Mouse (Mus musculus): ENCODE data around the gene Ccdc124.

The Ccdc124 gene

DNA sequence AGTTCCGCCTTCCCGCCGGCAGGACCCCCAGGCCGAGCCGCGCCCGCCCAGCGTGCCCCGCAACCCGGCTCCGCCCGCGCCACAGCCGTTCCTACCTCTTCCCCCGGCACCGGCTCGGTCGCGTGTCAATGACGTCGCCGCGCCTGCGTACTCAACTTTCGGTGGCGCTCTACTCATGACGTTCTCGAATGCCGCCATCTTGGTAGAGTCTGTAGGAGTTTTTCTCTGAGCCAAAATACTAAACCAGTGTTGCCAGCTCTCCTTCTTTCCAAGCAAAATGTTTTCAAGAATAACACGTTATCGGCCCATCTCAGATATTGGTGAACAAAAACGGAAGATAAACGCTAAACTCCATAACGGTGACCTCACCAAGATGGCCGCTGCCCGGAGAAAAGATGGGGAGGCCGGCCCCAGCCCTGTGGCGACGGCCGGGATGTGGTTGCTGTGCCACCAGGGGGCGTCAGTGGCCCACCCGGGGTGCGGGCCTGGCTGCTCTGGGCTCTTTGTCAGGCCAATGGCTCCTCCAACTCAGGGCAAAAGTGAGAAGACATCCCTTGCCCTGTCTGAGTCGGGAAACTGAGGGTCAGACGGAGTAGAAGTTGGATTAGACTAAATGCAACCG is at the start of gene Ccdc124:
Ccdc124 (minus strand) TSS at position 572 of the 622 bp plus-strand sequence.
- peak; percentile 96 for DNase-seq (ENCODE audit: extremely low spot score, low spot score)

DNA sequence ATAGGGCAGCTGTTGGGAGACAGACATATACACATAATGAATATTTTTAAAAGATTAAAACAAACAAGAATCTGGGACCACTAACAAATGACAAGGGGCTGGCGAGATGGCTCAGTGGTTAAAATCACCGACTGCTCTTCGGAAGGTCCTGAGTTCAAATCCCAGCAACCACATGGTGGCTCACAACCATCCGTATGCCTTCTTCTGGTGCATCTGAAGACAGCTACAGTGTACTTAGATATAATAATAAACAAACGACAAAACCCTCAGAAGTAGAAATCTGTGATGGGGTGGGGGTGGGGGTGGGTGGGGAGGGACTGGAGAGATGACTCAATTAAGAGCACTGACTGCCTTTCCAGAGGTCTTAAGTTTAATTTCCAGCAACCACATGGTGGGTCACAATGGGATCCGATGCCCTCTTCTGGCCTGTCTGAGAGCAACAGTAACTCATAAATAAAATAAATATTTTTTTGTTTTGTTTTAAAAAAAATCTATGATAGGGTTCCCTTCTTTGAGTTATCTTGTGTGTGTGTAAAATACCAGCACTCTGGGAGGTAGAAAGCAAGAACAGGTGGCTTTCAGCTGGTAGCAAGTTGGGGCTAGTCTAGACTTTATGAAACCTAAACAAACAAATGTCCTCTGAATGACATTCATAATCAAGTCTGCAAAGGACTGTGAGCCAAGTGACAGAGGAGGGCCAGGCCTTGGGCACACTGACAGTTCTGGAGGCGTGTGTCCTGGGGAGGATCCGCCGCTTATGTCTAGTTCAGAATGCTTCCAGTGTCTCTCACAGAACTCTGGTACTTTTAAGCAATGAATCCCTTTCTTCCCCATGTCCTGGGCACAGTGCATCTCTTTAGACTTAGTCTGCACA is 46.6 kb upstream of the Ccdc124 start:
- DNase-seq (ENCODE audit: extremely low spot score, low spot score), result no peak

DNA sequence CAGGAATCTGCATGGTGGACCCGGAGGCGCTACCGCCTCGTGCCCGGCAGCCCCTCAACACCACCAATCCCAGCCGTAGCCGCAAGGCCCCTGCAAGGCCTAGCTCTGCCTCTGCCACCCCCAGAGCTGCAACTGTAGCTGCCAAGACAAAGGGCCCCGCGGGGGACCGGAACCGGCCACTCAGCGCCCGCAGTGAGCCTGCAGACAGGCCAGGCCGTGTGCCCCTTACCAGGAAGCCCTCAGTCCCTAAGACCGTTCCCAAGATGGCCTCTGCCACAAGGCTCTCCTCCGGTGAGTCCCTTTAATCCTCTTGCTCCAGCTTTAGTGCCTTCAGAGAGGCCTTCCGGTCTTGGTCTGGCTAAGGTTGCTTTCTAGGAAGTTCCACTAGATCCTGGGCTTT is 41.0 kb upstream of the Ccdc124 start:
- DNase-seq (ENCODE audit: extremely low spot score, low spot score), result no peak

DNA sequence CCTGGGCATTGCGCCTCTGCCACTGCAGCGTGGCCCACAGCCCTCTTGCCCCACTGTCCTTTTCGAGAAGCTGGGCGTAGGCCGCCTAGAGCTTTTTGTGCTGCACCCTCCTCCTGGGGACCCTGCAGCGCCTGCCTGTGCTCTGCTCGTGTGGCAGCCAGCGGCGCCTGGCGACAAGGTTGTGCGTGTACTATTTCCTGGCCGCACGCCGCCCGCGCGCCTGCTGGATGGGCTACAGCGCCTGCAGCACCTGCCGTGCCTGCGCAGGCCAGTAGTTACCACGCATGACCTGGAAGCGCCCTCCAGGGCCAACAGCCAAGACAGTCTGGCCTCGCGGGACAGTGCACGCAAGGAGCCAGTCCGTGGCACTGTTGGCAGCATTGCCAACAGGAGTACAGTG is 39.8 kb upstream of the Ccdc124 start:
- DNase-seq (ENCODE audit: extremely low spot score, low spot score), result no peak

DNA sequence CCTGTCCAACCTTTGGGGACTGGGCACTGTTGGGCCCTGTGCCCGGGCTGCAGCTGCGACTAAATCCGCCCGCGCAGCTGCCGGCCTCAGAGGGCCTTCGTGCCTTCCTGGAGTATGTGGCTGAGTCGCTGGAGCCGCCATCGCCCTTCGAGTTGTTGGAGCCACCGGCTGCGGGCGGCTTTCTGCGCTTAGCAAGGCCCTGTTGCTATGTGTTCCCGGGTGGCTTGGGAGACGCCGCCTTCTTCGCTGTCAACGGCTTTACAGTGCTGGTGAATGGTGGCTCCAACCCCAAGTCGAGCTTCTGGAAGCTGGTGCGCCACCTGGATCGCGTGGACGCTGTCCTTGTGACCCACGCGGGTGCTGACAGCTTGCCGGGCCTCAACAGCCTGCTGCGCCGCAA is 39.2 kb upstream of the Ccdc124 start:
- no peak for DNase-seq (ENCODE audit: extremely low spot score, low spot score)

DNA sequence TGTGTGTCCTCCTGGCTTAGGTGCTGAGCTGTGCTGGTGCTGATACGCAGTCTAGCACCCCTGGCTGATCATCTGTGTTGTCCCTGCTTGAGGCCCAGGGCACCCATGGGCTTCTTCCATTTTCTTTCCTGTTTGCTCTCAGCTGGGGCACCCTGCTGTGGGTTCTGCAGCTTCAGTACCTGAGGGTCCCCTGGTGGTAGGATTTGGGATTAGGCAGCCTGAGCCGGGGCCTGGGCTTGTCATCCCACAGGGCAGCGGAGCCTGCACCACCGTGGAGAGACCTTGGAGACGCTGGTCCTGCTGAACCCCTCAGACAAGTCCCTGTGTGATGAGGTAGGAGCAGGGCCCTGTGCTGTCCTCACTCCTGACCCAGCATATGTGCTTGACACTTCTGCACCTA is 37.9 kb upstream of the Ccdc124 start:
- DNase-seq (ENCODE audit: extremely low spot score, low spot score), result no peak

DNA sequence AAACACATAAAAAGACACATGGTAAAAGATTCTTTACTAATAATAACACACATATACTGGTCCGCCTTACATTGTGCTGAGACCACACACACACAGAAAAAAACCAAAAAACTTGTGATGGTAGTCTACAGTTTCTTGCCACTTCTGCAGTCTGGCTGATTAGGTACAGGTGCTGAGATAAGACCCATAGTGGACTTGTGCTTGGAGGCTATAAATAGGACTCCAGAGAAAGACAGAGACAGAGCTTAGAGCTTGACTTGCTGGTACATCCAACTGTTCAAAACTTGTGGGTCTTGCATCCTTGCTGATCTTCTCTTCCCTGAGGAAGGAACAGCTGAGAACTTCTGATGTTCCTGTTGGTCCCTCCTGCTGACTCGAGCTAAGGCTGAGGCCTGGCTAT is 33.8 kb upstream of the Ccdc124 start:
- no peak for DNase-seq (ENCODE audit: extremely low spot score, low spot score)

DNA sequence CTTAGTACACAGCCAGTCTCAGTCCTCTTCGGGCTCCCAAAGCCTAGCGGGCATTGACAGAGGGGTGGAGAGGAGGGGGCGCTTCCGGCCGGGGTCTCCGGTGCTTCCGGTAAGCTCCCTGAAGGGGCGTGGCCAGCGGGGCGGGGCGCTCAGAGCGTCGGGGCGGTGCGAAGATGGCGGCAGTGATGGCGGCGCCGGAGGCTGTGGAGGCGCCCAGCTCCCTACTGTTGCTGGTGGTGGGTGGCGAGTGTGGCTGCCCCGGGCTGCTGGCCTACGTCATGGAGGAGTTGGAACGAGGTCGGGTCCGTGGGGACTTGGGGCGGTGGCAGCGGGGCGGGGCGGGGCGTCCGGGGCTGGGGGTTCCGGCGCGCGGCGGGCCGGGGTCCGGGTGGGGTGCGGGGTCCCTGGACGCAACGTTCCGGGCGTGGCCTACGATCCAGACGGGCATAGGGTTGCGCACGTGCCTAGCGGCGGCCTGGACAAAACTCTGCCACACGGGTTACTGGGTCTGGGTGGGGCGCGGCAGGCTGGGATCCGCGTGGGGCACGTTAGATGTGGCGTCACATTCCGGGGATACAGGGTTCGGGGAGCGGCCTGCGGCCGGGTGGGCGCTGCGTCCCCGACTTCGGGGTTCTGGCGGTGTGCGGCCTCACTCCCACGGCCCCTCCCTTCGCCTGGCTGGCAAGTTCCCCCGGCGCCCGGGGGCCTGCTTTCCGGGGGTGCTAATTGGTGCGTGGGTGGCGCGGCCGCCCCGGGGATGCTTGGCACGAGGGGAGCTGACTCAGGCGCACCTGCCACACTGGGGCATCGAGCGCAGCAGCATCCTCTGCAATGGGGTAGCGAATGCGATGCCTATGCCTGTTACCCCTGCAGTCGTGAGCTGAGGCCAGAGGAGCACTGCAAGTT is 32.3 kb upstream of the Ccdc124 start, which contains the start of gene Map1s:
Map1s (plus strand) TSS at position 102 of the 906 bp plus-strand sequence.
- peak; percentile 93 for DNase-seq (ENCODE audit: extremely low spot score, low spot score)

DNA sequence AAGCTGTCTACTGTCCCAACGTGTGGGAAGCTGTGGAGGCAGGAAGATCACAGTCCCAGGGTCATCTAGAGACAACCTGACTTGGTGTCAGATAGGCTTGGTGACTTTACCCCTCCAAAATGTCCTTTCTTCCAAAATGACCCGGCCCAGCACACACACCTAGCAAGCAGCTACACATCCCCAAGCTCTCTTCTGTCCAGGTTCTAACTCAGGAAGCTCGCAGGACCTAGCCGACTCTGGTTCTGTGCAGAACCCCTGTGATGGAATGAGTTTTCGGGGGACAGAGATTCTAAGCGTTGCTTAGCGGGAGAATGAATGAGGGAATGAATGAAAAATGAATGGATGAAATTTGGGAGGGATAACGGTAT is 31.7 kb upstream of the Ccdc124 start:
- no peak for DNase-seq (ENCODE audit: extremely low spot score, low spot score)

DNA sequence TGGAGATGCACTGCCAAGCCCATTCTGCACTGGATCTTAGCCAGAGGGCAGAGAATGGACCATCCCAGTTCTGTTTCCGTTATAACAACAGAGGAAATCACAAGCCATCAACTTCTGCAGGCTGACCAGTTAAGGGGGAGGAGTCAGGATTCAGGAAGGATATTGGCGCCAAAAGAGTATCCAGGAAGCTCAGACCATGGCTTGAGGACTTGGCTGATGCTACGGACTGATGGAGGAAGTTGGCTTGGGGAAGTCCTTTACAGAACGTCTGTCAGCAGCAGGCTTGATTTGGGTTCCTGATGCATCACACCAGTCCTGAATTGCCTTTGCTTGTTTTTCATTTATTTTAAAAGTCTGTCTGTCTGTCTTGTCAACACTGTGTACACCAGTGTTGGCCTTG is 30.8 kb upstream of the Ccdc124 start:
- DNase-seq (ENCODE audit: extremely low spot score, low spot score), result no peak

DNA sequence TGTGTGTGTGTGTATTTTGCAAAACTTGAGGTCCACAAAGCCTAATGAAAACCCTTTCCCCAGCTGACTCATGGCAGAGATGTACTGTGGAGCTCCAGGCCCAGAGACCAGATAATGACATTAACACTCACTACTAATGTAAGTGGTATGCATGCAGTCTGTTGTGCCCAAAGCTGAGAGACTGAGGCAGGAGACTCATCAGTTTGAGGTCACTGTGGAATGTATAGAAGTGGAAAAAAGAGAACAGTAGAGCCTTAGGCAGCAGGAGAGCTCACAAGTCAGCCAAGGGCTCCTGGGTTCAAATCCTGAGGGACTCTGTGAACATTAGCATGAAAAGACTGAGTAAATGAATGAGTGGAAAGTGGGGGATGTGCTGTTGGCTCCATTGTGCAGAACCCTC is 29.8 kb upstream of the Ccdc124 start:
- no peak for DNase-seq (ENCODE audit: extremely low spot score, low spot score)

DNA sequence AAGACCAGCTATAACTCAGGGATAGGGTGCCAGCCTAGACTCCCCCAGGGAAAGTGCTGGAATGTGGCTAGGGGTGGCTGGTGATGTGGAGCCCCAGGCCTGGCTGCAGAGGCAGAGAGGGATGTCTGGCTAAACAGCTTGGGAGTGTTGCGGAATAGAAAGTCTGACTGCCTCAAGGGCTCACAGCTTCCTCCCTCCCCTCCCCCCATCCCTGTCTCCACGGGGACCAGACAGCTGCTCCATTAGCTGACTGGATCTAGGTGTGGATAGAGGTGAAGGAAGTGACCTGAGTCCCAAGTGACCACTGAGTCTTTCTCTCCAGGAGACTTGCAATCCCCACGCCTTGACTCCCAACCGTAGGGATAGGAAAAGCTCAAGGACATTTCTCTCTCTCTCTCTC is 29.4 kb upstream of the Ccdc124 start:
- no peak for DNase-seq (ENCODE audit: extremely low spot score, low spot score)

DNA sequence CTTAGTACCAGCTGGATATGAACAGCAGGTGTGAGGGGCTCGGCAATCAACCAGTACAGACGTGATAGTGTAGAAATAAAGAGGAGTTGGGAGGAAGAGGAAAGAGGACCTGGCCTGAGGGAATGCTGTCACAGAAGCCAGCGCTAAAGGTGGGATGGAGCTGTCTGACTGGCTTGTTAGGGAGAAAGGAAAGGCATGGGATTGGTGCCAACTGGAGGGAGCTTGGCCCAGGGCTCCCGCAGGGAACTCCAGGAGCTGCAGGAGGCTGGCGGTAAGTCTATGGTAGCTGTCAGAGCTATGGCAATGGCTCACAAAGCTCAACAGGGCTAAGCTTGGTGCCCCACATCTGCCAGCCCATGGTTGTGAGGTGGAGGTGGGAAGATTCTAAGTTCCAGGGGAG is 28.5 kb upstream of the Ccdc124 start:
- no peak for DNase-seq (ENCODE audit: extremely low spot score, low spot score)

DNA sequence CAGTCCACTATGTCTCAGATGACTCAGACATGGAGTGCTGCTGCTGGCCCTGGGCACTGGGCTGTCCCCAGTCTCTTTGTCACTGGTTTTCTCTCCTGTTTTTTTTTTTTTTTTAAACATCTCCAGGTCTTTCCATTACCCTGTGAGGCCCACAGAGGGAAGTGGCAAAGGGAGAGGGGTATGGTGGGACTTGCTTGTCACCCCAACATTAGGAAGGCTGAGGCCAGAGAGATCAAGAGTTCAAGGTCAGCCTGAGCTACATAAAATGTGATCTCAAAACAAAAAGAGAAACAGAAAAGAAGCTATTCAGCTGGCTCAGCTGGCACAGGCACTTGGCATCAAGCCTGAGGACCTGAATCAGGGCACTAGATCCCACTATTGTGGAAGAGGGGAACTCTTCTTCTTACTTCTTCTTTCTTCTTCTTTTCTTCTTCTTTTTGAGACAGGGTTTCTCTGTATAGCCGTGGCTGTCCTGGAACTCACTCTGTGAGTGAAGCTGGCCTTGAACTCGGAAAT is 27.2 kb upstream of the Ccdc124 start:
- DNase-seq (ENCODE audit: extremely low spot score, low spot score), result no peak

DNA sequence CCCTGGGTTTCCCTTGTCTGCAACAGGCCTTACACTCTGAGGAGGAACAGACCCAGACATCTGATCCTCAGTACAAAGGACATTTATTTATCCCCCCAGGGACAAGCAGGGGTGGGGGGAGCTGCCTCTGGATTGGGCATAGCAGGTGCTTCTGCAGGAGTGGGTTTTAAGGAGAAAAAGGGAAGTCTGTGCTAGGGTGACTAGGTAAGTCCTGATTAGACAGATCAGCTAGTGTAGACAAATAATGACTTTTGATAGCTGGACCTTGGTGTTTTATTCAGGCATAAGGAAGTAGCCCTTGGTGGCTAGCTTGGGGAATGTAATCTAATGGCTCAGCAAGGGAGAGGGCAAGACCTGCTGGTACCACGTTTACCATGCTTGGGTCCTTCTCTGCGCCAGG is 25.5 kb upstream of the Ccdc124 start:
- no peak for DNase-seq (ENCODE audit: extremely low spot score, low spot score)

DNA sequence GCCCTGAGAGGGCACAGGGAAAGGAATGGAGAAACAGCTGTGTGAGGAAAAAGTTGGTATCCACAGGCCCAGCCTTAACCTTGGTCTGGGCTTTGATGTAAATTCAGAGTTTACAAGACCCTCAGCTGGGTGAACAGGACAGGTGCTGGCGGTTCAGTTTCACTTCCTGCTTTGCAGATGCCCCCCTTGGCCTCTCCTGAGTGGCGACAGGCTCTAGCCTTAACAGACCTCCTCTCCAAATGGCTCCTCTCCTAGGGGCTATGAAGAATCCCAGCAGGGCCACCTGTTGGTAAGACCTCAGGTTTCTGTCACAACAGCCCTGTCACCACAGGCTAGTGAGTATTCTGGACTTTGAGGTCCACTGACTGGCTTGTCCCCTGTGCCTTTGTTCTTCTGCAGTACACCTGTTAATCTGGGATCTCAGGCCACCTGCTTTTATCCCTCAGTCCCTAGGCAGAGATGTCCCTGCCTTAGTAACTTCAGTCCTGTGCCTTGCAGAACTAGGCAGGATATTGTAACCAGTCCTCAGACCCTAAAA is 25.0 kb upstream of the Ccdc124 start:
- DNase-seq (ENCODE audit: extremely low spot score, low spot score), result no peak

DNA sequence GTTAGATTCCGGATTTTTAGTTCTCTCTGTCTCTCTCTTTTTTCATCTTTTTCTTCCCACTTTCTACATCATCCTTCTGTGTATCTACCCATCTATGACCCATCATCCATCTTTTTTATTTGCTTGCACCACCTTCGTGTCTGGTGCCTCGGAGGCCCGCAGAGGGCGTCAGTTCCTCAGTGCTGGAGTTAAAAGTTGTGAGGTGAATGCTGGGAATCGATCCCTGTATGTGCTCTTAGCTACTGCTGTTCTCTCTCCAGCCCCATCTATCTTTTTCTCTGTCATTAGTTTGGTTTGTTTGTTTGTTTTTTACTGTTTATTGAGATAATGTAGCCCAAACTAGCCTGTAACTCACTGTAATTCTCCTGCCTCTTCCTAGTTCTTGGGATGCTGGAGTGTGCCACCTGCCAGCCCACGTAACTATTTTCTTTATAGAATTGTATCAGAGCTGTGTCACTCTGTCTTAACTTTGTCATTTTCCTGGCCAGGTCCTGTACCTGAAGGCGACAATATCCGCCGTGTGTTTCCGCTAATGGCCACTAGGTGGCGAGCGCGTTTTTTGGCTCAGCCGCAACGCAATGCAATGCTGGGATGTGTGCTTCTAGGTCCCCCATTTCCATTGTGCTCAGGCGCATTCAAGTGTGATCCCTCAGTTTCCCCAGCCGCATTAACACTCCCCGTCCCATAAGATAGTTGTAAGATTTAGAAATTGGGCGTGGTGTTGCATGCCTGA is 24.1 kb upstream of the Ccdc124 start:
- DNase-seq (ENCODE audit: extremely low spot score, low spot score), result peak; percentile 92

DNA sequence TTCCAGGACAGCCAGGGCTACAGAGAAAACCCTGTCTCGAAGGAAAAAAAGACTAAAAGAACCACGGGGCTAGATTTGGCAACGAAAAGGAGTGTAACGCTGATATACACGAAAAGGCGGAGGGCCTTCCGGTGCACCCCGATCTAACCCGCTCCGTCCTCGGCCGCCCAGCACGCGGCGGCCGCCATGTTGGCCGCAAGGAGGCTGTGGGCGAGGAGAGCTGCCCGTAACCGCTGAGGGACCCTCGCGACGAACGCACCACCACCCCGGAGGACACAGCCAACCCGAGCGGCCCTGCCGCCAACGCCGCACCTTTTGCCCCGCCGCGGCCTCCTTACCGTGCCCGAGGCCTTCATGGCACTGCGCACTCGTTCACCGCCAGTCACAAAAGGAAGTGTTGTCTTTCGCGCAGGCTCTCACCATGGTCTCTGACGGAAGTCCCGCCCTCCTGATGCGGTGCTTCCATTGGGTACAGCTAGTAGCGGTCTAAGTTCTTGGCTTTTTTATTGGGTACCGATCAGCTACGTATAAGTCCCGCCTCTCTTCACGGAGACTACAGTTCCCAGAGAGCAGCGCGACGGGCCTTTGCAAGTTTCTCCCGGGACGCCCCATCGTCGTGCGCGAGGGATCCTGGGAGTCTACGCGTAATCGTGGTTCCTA is 23.4 kb upstream of the Ccdc124 start, which contains the start of gene Rpl18a:
Rpl18a (minus strand) TSS at position 392 of the 660 bp plus-strand sequence.
- peak; percentile 97 for DNase-seq (ENCODE audit: extremely low spot score, low spot score)

DNA sequence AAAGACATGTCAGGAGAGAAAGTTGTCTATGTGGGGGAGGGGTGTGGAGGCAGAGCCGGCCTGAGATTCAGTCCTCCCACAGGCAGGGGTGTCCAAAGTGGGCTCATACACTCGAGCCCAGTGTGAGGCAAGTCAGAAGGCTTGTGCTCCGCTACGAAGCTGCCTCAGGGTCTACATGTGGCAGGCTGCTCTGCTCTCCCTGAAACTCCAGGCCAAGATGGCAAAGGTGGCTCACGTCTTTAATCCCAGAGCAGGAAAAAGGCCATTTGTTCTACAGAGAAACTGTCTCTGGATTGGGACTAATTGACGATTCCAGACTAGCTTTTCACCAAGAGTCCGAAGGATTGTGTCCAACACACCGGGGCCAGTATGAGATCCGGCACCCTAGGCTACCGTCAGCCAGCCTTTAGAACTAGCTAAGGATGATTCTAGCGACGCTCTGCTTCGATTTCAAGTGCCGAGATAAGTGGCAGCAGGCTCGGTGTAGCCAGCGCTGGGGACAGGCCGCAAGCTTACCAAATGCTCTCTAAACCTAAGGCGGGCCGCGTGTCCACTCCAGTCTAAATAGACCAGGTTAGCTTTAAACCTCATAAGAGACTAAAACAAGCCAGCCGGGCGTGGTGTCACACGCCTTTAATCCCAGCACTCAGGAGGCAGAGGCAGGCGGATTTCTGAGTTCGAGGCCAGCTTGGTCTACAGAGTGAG is 22.7 kb upstream of the Ccdc124 start:
- DNase-seq (ENCODE audit: extremely low spot score, low spot score), result no peak
